Mouse (Mus musculus) kidney, adult 2 months (tissue): ENCODE results near the gene Chek2.

Source experiments
- CTCF ChIP-seq: fragments of 200-500 bp; conservative IDR thresholded peaks from 2 replicates; pipeline ENCODE4 v1.5.1; 2011; ENCODE audit warnings: low read depth, mild to moderate bottlenecking, control low read depth, low read length, moderate library complexity, mixed read lengths; ENCODE audit not compliant: insufficient read depth, insufficient read length
- POLR2A ChIP-seq: fragments of 200-500 bp; IDR thresholded peaks from one replicate; pipeline ENCODE4 v1.6.1; 2011; ENCODE audit warnings: low read depth, low read length, control low read depth

GRCm38 (mm10) chr5:110840465-110840864 is 686 bp downstream of the Chek2 start:
- TF ChIP-seq CTCF = peak; percentile 54
- no peak for TF ChIP-seq POLR2A
